Mouse (Mus musculus): Measurements from ENCODE around the gene Clstn1. TPM values are rescaled to one million over a fixed set of nuclear protein-coding genes. Genes with fewer than 3 reads are reported as not detected.
A peak's percentile ranks its signal among the peaks of the same experiment; 100 is the strongest.
"Not testable (repeated sequence)": the region's sequence is repeated elsewhere in the genome, so short reads cannot be mapped to it uniquely, and the experiment has no call there.

Gene Clstn1
- polyA plus RNA-seq, 1 experiment from 2014 or later, result 19.1 TPM

DNA sequence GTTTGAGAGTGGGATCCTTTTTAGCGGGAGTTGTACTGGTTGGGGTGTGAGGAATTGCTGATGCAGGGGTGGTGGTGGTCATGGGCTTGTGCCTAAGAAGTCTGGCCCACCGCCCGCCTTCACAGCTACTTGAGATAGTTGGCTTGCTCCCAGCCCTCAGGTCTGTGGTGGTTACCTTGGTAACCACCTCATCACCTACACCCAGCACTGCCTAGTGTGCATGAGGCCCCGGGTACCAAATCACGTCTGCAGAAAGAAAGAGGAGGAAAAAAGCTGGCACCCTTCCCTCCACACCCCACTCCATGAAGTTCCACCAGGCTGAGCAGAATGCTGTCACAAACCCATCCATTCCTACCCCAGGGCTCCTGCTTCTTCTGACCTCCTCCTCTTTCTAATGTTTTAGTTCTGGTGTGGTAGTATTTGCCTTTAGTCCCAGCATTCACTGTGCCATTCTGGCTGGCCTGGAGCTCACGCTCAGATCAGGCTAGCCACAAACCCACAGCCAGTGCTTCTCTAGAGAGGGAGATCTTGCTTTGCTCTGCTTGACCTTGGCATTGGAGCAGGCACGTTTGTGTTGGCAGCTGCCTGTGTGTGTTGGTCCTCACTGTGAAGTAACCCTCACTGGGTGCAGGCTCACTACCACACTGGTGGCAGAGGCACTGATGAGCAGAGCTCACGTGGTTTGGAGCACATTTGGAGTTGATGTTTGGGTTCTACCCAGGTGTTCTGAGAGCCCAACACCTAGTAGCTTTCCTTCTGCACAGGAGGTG, 23.2 kb downstream of the Clstn1 start:
- Histone ChIP-seq H3K4me3 (no peak overlapping the region), H3K4me1 (peaks cover 22% of the 10 kb centered on the region), H3K9me3 (no peaks in the 10 kb centered on the region), H3K27ac (no peak overlapping the region), H3K27me3 (ENCODE audit: insufficient read depth, poor library complexity, severe bottlenecking) (no peaks in the 10 kb centered on the region), H3K36me3 (no peaks in the 10 kb centered on the region)
- DNase-seq (ENCODE audit: low spot score), result no peak
- WGBS, result 78% methylated on average over 8 of the region's 8 CpGs

DNA sequence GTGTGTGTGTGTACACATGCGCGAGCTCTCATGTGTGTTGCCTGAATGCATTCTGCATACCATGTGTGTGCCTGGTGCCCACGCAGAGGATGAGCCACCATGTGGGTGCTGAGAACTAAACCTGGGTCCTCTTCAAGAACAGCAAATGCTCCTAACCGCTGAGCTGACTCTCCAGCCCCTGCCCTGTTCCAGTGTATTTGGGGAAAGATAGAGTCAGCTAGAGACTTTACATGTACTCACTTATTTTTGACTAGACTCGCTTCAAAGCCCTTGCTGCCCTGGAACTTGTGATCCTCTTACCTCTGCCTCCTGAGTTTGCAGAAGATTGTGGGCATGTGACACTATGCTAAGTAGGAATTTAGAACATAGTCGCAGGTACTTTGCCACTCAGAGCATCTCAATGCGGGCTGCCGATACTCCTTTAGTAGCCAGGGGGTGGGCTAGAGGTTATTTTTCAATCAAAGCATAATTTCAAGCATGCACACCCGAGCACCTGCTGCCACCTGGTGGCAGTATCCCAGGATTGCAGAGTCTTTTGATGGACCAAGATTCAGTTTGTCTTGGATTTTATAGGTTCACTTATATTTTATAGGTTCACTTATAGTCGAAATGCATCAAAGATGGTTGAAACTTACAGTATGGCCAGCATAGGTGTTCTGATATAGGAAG, 25.2 kb downstream of the Clstn1 start:
- 52% methylated on average over 10 of the region's 10 CpGs for WGBS
- H3K27ac ChIP-seq, result no peak overlapping the region
- DNase-seq (ENCODE audit: low spot score), result no peak

DNA sequence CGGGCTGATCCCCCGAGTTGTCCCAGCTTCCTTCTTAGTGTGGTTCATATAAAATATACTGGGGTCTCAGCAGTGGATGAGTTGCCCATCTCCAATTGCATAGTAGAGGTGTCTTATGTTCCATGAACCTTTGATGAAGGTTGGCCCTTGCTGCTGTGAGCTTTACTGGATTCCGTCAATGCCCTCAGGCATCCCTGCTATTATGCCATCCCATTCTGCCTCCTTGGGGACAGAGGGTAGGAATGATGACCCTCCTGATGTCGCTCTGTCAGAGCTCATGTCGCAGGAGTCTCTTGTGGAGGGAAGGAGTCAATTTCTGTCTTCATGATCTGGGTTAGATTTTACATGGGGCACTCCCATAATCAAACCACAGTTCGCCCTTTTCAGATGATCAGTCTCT, 27.2 kb downstream of the Clstn1 start:
- H3K27me3 ChIP-seq (ENCODE audit: insufficient read depth, poor library complexity, severe bottlenecking); H3K27ac ChIP-seq; DNase-seq (ENCODE audit: low spot score); H3K9me3 ChIP-seq; H3K4me3 ChIP-seq; H3K4me1 ChIP-seq: not testable (repeated sequence)
- WGBS, result 76% methylated on average over 6 of the region's 6 CpGs
- H3K36me3 ChIP-seq, result peaks cover 14% of the 10 kb centered on the region

More for the DNA sequence above, 25.2 kb downstream of the Clstn1 start:
- Histone ChIP-seq H3K4me3 (no peak overlapping the region), H3K9me3 (no peaks in the 10 kb centered on the region), H3K27me3 (ENCODE audit: insufficient read depth, poor library complexity, severe bottlenecking) (no peaks in the 10 kb centered on the region), H3K4me1 (peaks cover 18% of the 10 kb centered on the region), H3K36me3 (peaks cover 14% of the 10 kb centered on the region)

DNA sequence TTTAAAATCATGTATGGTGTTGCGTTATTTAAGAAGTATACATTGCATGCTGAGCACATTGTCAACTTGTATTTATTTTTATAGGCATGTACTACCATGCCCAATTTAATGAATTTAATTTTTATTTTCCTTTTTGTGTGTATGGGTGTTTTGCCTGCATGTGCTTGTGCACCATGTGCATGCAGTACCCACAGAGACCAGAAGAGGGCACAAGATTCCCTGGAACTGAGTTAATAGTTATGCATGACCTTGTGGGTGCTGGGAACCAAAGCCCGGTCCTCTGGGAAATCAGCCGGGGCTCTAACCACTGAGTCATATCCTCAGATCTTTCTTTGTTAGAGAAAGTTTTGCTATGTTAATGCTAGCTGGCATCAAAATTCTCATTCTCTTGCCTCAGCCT, 28.6 kb downstream of the Clstn1 start:
- H3K4me1 ChIP-seq, result no peaks in the 10 kb centered on the region
- whole genome bisulfite sequencing, result 94% methylated on average over 3 of the region's 3 CpGs
- H3K27me3 ChIP-seq (ENCODE audit: insufficient read depth, poor library complexity, severe bottlenecking), result no peaks in the 10 kb centered on the region
- H3K4me3 ChIP-seq, result no peak overlapping the region
- H3K36me3 ChIP-seq, result peaks cover 14% of the 10 kb centered on the region
- H3K9me3 ChIP-seq, result no peaks in the 10 kb centered on the region
- no peak overlapping the region for H3K27ac ChIP-seq
- DNase-seq (ENCODE audit: low spot score), result no peak

DNA sequence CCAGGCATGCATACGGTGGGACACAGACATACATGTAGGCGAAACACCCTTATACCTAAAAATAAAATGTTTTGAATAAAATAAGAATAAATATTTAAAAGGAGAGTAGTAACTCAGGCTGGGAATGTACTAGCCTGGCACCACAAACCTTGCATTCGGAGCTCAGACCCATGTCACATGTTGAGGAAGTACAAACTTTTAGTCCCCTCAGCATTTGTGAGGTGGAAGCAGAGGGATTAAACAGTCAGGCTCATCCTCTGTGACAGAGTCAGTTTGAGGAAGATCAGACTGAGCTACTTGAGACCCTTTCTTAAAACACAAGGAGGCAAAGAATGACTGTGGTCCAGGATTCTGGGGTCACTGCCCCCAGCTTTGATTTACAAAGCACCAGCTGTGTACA, 30.7 kb downstream of the Clstn1 start:
- not testable (repeated sequence) for H3K27ac ChIP-seq; H3K27me3 ChIP-seq (ENCODE audit: insufficient read depth, poor library complexity, severe bottlenecking); DNase-seq (ENCODE audit: low spot score); H3K9me3 ChIP-seq; H3K4me1 ChIP-seq; H3K4me3 ChIP-seq
- 82% methylated on average over 3 of the region's 3 CpGs for WGBS
- peaks cover 14% of the 10 kb centered on the region for H3K36me3 ChIP-seq

DNA sequence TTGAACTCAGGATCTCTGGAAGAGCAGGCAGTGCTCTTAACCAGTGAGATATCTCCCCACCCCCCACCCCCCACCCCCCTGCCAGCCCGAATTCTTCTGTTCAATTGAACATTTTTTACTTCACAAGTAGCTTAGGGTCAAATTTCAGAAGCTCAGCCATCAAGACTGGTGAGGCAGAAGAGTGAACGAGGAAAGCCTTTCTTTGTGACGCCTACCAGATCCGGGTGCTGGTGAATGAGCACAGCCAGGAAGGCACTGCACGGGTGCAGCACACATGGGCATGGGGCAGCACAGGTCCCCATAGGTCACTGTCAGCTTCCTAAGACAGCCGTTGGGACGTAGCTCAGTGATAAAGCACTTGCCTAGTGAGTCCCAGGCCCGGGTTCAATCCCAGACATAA, 33.7 kb downstream of the Clstn1 start:
- Histone ChIP-seq H3K9me3 (no peaks in the 10 kb centered on the region), H3K36me3 (peaks cover 9% of the 10 kb centered on the region), H3K4me1 (0 out of 2 replicates have a peak, but pooled peaks cover 2% of the 10 kb centered on the region), H3K27ac (no peak overlapping the region), H3K4me3 (no peak overlapping the region), H3K27me3 (ENCODE audit: insufficient read depth, poor library complexity, severe bottlenecking) (no peaks in the 10 kb centered on the region)
- no peak for DNase-seq (ENCODE audit: low spot score)
- 43% methylated on average over 8 of the region's 8 CpGs for WGBS

DNA sequence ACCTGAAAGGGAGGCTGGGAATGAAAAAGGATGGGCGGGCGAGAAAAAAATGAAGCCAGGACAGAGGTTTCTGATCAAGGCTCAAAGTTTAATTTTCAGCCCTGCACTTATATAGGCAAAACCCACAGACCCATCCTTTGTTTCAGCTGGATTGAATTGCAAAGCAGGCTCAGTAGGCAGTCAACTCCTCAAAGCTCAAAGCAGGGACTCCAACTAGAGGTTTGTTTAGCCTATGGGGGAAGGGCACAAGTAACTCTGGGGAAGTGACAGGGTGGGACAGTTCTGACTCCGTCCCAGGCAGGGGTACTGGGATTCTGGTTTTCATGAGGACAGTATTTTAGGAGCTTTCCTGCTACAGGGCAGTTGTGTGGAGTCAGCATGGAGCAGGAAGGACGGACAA, 35.0 kb downstream of the Clstn1 start:
- H3K27ac ChIP-seq, result no peak overlapping the region
- H3K4me1 ChIP-seq, result 0 out of 2 replicates have a peak, but pooled peaks cover 2% of the 10 kb centered on the region
- 69% methylated on average over 4 of the region's 4 CpGs for WGBS
- no peak for DNase-seq (ENCODE audit: low spot score)
- H3K4me3 ChIP-seq, result no peak overlapping the region
- H3K36me3 ChIP-seq, result no peaks in the 10 kb centered on the region
- no peaks in the 10 kb centered on the region for H3K9me3 ChIP-seq
- no peaks in the 10 kb centered on the region for H3K27me3 ChIP-seq (ENCODE audit: insufficient read depth, poor library complexity, severe bottlenecking)

DNA sequence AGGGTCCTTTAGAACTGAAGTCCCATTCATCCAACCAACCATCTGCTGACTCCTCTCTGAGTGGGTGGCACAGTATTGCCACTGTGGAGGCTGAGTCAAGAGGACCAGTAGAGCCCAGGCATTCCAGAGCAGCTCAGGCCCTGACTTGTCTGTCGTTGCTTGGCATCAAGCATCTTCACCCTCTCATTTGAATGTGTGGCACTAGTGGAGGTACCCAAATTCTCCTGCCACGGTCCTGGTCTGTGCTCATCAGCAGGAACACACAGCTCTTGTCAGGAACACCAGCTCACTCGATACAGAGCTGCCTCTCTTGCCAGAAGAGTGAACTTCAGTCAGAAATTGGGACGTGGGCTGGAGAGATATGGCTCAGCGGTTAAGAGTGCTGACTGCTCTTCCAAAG, 37.4 kb downstream of the Clstn1 start:
- Histone ChIP-seq H3K4me3 (no peak overlapping the region), H3K9me3 (no peaks in the 10 kb centered on the region), H3K36me3 (no peaks in the 10 kb centered on the region), H3K27ac (no peak overlapping the region), H3K27me3 (ENCODE audit: insufficient read depth, poor library complexity, severe bottlenecking) (no peaks in the 10 kb centered on the region), H3K4me1 (peaks cover 2% of the 10 kb centered on the region; the same call in 1 of the 2 replicates)
- WGBS, result 87% methylated on average over 5 of the region's 5 CpGs
- no peak for DNase-seq (ENCODE audit: low spot score)

DNA sequence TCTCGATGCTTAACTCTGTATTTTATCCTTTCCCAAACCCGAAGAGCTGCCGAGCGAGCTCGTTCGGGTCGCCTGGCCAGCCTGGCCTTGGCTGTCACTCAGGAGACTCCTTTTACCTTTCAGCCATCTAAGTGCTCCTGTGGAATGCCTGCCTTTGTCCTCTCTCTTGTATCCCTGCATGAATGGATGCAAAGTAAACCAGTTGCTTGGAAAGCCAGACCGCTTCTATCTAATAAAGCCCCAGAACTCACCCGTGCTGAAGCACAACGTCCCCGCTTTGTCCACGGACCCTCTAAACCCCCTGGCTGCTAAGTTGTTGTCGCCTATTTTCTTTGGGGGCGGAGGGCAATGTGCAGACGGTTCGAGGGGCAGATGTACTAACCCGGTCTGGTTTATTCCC, 40.5 kb downstream of the Clstn1 start:
- H3K27me3 ChIP-seq (ENCODE audit: insufficient read depth, poor library complexity, severe bottlenecking), result no peaks in the 10 kb centered on the region
- no peaks in the 10 kb centered on the region; the same call in 1 of the 2 replicates for H3K4me1 ChIP-seq
- no peak for DNase-seq (ENCODE audit: low spot score)
- 87% methylated on average over 17 of the region's 17 CpGs for WGBS
- H3K27ac ChIP-seq, result no peak overlapping the region
- no peak overlapping the region for H3K4me3 ChIP-seq
- H3K36me3 ChIP-seq, result peaks cover 22% of the 10 kb centered on the region
- H3K9me3 ChIP-seq, result no peaks in the 10 kb centered on the region

DNA sequence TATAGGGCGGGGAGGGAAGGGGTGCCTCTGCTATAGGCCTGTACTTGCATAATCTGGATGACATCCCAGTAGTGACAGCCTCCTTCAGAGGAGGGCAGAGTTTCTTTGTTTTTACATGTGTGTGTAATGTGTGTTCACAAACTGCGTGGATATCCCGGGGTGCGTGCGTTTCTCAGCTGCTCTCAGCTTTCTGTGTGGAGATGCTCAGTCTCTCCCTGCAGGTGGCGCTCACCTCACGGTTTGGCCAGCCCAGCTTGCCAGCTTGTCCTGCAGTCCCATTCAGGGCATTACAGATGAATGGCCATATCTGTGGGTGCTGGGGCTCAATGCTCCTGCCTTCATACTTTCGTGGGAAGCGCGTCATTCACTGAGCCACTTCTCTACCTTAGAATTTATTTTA, 42.1 kb downstream of the Clstn1 start:
- Histone ChIP-seq H3K4me1 (no peaks in the 10 kb centered on the region; the same call in 1 of the 2 replicates), H3K4me3 (no peak overlapping the region), H3K9me3 (no peaks in the 10 kb centered on the region), H3K27me3 (ENCODE audit: insufficient read depth, poor library complexity, severe bottlenecking) (no peaks in the 10 kb centered on the region), H3K36me3 (peaks cover 33% of the 10 kb centered on the region), H3K27ac (no peak overlapping the region)
- WGBS, result 75% methylated on average over 10 of the region's 10 CpGs
- DNase-seq (ENCODE audit: low spot score), result no peak

DNA sequence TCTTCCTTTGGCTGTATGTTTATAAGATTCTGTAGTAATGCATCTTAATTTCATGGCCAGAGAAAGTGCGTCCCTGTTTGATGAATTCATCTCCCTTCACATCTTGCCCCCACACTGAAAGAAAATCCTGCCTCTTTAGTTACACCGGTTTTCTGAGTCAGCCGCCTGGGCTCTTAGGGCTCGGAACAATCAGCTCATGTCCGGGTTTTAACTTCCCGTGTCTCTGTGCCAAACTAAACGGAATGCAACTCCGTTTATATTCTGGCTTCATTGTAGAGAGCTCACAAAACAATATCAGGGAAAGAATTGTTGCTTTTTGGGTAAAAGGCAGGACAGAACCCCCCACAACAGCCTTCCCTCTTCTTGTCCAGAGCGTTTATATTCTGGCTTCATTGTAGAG, 42.5 kb downstream of the Clstn1 start:
- H3K27ac ChIP-seq, result no peak overlapping the region
- H3K27me3 ChIP-seq (ENCODE audit: insufficient read depth, poor library complexity, severe bottlenecking), result no peaks in the 10 kb centered on the region
- 79% methylated on average over 9 of the region's 9 CpGs for WGBS
- DNase-seq (ENCODE audit: low spot score), result no peak
- H3K4me1 ChIP-seq, result no peaks in the 10 kb centered on the region; the same call in 1 of the 2 replicates
- H3K4me3 ChIP-seq, result no peak overlapping the region
- no peaks in the 10 kb centered on the region for H3K9me3 ChIP-seq
- peaks cover 37% of the 10 kb centered on the region for H3K36me3 ChIP-seq

DNA sequence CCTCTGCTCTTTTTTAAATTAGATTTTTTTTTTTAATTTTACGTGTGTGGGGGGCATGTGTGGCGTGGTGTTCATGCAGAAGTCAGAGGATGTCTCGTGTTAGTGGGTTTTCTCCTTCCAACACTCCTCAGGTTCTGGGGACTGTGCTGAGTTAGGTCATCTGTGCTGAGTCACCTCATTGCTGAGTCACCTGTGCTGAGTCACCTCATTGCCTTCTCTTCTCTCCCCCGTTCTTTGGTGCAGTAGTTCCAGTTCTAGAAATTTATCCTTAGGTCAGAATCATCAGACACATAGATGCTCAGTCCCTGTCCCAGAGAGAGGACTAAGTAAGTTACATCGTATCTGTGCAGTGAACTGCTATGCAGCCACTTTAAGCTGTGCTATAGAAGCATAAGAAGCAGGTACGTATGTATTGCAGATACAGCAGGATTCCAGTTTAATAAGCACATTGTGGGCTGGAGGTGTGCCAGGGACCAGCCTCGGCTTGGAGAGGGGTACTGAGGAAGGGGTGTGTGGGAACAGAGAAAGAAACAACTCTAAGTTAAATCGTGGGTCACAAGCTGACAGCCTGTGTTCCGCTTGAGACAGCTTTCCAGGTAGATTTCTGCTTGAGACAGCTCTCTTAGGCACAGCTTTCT, 46.5 kb downstream of the Clstn1 start:
- WGBS, result 84% methylated on average over 9 of the region's 9 CpGs
- Histone ChIP-seq H3K36me3 (peaks cover 64% of the 10 kb centered on the region), H3K27me3 (ENCODE audit: insufficient read depth, poor library complexity, severe bottlenecking) (no peaks in the 10 kb centered on the region), H3K9me3 (no peaks in the 10 kb centered on the region), H3K27ac (0 out of 2 replicates have a peak overlapping the region, but pooled peaks have one; percentile 42), H3K4me3 (no peak overlapping the region), H3K4me1 (no peaks in the 10 kb centered on the region)
- DNase-seq (ENCODE audit: low spot score), result no peak

DNA sequence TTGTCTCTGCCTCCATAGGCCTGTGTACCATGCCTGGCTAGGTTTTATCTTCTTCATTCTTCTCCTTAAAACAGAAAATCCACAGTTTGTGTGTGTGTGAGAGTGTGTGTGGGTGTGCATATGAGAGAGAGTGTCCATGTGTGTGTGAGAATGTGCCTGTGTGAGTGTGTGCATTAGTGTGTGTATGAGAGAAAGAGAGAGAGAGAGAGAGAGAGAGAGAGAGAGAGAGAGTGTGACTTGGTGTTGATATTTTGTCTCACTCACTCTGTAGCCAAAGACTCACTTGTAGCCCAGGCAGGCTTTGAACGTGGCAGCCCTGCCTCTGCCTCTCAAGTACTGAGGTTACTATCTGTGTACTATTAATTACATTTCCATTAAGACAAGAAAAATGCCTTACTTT, 47.9 kb downstream of the Clstn1 start:
- Histone ChIP-seq H3K27ac (no peak overlapping the region), H3K36me3 (peaks cover 73% of the 10 kb centered on the region), H3K9me3 (no peaks in the 10 kb centered on the region), H3K4me1 (no peaks in the 10 kb centered on the region), H3K4me3 (no peak overlapping the region), H3K27me3 (ENCODE audit: insufficient read depth, poor library complexity, severe bottlenecking) (no peaks in the 10 kb centered on the region)
- no peak for DNase-seq (ENCODE audit: low spot score)
- WGBS, result 82% methylated on average over 1 of the region's 1 CpGs
